Mouse (Mus musculus) left cerebral cortex, adult 8-10 months (tissue): ENCODE results near the gene Yars. TPM values are rescaled to one million over a fixed set of nuclear protein-coding genes. Genes with fewer than 3 reads are reported as not detected.
A peak's percentile ranks its signal among the peaks of the same experiment; 100 is the strongest.

Experiments used
- DNase-seq, 2 experiments: peaks; one replicate each; pipeline ENCODE4 v3.0.0; 2022; ENCODE audit warnings: low spot score in 2 of 2
- total RNA-seq, 4 experiments: library from RNA; stranded (reverse); gene quantifications; 2 replicates each; pipeline ENCODE4 v1.2.4; 2022

The Yars gene
- total RNA-seq = 10 to 100 TPM; 90.5 to 98.5 (median 96.4) TPM

DNA sequence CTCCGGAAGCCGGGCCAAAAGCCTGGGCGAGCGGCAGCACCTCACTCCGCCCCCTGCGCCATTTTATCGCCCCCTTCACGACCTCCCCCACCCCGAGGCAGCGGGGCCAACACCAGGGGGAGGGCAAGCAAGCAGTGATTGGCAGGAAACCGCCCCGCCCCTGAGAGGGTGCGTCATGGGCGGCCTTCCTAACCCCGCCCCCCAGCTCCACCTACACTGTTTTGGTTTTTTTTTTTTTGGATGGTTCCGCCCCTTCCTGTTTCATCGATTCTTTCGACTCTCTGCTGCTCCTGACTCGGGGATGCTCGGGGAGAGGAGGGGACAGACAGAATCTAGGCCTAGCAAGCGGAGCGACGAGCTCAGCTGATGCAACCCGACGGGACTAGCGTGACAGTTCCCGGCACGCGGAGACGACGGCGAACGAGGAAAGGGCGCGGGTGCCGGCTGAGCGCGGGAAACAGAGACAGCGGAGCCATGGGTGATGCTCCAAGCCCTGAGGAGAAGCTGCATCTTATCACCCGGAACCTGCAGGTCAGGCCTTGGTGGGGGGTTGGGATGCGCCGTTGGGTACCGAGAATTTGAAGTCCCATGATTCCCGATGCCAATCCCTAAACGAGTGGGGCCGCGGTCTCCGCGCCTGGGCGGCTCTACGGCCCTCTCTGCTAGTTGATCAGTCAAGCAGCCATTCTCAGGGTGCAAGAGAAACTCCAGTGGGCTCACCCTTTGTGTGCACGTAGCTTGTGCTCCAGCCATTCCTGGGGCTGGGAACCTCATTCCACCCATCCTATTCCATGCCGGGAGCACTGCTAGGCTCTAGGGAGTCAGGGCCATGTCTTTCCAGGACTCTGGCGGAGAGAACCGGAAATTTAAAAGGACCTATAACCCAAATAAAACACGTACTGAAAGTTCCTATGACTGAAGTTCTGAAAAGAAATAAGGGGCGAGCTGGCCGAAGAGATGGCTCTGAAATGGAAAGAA lies at the start of gene Yars, which contains the start of gene S100pbp:
Yars (plus strand) TSS at position 219 of the 978 bp plus-strand sequence.
S100pbp (minus strand) TSS at position 186 of the 978 bp plus-strand sequence.
- DNase-seq = peak; percentile 78 to 95

DNA sequence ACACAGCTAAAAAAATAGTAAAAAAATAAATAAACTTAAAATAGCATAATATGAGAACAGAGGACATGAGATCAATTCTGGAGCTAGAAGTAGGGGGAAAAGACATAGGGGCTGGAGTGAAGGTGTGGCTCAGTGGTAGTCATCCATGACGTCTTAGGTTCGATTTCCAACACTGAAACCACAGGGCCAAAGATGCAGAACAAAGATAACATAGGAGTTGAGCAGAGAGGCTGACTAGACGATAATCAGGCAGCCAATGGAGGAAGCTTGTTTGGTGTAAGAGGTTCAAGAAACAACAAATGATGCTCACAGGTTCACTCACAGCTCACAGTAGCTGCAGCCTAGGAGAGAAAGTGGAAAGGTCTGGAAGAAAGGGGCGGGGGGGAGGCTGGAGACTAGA lies 48.8 kb upstream of the Yars start:
- no peak for DNase-seq

DNA sequence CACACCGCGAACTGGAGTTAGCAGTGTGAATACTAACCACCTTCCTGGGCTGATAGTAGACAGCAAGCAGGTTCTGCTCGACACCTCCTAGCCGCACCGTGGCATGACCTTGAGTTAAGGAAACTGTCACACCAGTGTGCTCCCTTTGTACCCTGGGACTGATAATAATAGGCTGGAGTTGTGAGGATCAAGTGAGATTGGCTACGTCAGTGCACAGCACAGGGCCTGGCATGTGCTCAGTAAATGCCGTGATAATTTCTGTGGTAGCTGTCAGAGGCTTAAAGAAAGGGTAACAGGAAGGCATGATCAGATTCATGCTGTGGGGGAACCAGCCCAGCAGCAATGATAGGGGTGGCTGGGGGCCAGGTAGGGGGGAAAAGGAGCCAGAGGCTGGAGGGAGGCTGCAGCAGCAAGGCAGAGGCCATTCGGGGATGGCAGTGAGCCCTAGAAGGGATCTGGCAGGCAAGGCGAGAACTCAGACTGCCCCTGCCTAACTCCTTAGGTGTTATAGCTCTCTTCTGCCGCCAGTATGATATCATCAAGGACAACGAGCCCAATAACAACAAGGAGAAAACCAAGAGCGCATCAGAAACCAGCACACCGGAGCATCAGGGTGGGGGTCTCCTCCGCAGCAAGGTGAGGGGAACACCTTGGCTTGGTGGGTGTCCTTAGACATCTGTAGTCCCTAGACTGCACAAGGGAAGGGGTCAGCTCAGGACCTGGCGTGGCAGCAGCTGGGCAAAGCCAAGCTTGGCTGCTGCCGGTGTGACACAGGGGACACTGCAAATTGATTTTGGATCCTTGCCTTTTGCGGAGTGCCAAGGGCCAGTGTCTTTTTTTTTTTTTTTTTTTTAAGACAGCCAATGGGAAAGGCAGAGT lies 47.8 kb upstream of the Yars start:
- no peak for DNase-seq

DNA sequence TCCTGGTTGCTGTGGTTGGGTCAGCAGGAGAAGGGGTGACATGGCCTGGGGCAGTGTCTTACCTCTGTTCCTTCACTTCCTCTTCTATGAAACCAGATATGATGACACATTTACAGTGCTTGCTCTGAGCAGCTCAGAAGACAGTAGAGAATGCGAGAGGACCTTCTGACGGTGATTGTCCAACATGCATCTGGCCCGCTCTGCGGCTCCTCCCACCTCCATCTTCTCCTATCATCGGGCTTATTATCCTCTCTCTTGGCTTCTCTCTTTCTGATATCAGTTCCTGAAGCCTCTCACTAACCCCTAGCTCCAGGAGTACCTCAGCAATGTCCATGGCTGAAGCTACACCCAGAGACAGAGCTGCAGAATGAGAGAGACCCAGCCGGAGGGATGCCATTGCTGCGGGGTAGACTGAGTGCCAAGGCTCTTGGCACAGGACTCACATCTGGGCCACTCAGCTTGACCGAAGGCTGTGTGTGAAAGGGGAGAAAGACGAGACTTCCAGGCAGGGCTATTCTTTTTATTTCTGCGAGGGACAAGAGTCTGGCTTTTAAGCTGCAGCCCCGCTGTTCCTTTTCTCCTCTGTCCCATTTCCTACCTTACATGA lies 47.0 kb upstream of the Yars start:
- no peak for DNase-seq

DNA sequence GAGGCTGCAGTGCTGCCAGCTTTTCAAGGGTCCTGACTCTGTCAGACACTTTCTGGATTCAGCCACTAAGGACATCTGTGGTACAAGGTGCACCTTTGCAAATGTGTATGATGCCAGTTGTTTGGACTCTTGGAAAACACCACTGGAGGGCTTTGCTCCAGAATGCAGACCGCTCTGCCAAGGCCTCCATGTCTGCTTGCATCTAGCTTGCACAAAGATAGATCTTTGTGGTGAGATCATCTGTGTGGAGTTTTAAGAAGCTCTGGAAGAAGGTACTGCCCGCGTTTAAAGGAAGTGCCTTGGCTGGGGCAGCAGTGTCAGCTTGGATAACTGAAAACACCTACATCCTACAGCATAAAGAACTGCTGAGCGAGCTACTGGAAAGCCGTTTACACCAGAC lies 46.1 kb upstream of the Yars start:
- DNase-seq = no peak

DNA sequence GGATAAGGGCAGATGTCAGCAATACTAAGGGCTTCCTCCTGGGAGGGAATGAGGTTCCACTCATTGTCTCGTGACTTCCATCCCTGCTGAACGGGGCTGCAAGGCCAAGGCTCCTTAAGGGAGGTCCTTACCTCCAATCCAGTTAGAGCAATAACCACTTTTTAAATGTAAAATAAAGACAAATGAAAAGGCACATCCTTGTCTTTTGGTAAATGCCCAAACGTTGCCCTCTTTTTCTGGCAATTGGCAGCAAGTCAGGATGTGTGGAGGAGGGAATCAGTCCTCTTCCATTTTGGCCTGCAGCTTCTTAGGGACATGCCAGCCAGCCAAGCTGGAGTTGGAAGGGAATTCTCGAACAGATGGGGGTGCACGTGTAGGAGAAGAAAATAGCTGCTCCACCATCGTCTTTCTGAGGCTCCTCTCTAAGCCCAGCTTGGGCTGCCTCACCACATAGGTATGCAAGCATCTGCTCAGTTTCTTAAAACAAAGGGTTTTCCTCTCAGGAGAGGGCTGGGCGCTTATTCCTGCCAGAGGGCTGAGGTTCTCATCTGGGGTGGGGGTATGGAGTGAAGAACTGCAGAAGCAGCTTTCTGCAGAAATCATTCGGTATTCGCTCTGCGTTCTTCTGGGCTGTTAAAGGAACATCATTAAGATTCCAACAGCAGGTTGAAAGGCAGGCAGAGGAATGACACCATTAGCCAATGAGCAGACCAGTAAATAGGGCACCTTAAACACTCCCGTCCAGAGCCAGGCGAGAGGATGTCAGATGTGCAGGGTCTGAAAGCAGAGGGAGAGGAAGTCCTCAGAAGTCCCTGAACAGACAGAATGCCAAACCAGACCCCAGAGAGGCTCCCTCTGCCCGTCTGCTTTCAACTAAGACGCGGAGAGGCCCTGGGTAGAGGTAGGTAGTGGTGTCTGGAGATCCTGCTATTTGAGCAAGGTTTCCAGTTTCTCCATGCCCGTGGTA lies 44.9 kb upstream of the Yars start:
- DNase-seq = peak; percentile 56 to 92

DNA sequence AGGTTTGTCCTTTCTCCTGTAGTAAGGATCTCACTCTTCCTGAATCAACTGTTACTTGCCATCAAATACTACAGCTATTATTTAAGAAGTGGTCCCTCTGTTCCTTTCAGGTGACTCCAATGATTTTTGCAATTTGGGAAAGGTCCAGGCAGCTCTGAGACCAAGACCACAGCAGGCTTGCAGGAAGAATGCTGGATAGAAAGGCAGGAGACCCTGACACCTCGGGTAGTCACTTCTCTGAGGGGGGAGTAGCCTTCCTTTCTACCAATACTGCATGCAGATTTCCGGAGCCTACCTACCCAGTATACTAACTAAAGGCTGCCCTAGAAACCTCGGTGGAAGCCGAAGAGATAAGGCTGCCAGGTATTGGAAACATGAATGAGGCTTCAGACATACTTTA lies 44.1 kb upstream of the Yars start:
- no peak for DNase-seq

DNA sequence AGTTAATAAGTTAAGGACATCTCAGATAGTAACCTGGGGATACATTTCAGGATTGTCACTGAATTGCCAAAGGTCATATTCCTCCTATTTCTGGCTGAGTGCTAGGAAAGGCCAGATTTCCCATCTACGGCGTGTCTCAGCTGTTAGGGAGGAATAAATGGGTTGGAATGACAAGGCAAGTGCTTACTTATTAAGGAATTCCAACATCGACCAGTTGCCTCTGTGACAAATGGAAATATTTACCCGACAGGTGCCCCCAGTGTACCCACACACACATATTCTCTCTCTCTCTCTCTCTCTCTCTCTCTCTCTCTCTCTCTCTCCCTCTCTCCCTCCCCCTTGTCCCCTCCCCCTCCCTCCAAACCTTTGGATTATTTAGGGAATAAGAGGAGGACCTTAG lies 43.6 kb upstream of the Yars start:
- no peak for DNase-seq

DNA sequence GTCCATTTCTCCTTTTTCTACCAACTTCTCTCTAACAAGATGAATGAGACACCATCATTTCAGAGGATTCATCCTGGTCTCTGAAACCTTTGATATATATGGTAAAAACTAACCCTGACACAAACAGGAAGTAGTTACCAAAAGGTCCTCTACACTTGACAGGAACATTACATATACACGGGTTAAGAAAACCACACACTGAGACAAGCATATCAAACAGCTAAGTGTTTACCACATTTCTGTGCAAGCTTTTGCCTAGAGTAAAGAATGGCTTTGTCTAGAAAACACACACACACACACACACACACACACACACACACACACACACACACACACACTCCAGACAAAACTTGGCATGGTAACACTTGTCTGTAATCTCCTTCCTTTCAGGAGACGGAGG lies 43.2 kb upstream of the Yars start:
- no peak for DNase-seq

DNA sequence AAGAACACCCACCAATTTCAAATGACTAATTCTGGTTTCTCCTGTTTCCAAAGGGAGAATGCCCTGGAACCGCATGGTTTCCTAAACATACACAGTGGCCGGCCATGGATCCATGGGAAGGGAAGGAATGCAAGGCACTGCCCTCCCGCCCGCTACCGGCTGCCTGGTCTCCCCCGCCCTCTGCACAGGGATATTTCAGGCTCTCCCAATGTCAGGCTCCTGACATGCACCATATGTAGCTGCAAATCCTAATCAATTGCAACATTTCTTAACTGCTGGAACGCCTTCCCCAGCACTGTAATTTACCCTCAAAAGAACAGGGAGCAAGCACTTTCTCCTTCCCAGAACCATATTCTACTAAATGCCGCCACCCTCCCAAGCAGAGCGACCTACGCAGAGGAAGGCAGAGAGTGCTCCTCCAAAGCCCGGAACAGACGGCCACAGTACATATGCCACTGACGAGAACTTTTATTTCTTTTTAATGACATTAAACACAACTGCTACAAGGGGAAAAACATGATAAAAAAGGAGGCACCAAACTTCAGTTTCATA lies 41.9 kb upstream of the Yars start:
- DNase-seq = no peak

DNA sequence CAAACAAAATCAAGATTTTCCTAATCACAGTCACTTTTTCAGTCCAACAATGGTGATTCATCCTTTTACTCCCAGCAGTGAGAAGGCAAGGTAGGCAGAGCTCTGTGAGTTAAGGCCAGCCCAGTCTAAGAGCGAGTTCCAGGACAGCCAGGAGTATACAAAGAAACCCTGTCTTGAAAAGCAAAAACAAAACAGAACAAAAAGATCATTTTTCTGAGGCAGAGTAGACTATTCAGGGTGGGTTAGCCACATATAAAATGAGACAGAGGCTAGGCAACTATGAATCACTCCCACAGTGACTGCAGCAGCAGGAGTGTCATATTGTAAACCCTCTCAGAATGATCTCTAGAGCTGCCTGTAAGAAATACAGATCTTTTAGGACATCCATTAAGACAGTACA lies 40.2 kb upstream of the Yars start:
- no peak for DNase-seq

DNA sequence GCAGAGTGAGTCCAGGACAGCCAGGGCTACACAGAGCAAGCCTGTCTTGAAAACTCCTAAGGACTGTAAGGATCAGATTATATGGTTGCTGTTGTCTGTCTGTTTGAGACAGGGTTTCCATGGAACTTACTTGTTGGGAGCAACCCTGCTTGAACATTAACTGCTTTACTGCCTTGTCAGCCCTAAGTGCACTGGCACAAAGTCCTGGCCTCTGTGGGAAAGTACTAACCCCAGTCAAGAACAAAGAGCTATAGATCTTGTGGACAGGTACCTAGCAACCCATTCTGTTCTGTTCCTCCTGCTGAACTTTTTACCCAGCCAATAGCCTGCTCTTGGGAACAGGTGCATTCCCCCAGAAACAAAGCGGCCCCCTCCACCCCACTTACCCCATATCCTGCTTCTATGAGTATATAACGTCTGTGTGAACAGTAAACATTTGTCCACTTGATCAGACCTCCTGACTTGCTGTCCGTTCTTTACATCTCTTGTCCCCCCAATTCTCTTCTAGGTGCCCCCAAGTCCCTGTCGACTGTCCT lies 38.2 kb upstream of the Yars start:
- no peak for DNase-seq

DNA sequence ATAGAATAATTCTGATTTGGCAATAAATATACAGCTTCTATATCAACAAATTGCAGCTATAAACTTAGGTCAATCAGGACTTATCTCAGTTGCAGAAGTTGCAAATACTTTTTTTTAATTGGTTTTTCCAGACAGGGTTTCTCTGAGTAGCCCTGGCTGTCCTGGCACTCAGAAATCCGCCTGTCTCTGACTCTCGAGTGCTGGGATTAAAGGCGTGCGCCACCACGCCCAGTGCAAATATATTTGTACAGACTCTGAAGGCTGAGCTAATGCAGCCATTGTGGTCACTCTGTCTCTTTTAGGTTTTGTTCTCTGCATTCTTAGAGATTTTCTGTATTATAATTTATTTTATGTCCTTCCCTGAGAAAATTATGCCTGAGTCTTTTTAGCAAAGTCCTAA lies 32.0 kb upstream of the Yars start:
- no peak for DNase-seq

DNA sequence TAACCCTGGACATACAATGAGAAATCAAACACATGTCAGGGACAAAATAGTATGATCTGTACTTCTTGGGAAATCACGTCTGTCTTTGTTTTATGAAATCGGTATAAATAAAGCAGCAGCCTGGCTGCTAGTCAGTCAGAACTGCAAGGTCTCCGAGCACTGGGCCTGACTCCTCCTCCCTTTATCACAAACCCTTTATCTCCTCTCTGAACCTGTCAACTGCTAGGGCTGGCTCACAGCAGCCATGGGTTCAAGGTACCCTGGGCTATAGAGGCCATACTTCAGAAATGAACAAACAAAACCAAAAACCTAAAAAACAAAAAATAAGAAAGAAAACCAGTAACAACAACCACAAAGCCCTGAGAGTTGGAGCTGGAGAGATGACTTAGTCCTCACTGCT lies 31.0 kb upstream of the Yars start:
- no peak for DNase-seq

DNA sequence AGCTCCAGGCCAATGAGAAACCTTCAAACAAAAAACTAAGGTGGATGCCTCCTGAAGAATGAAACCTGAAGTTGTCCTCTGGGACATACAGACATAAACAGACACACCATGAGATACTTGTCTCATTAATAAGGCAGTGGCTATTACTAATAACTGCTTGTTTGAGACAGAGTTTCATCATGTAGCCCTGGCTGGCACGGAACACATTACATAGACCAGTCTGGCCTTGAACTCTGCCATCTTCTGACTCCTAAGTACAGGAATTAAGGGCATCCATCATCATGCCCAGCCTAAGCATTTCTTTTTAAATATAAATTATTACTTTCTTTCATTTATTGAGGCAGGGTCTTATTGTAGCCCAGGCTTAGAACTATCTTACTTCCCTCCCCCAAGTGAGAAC lies 28.5 kb upstream of the Yars start:
- DNase-seq = no peak

DNA sequence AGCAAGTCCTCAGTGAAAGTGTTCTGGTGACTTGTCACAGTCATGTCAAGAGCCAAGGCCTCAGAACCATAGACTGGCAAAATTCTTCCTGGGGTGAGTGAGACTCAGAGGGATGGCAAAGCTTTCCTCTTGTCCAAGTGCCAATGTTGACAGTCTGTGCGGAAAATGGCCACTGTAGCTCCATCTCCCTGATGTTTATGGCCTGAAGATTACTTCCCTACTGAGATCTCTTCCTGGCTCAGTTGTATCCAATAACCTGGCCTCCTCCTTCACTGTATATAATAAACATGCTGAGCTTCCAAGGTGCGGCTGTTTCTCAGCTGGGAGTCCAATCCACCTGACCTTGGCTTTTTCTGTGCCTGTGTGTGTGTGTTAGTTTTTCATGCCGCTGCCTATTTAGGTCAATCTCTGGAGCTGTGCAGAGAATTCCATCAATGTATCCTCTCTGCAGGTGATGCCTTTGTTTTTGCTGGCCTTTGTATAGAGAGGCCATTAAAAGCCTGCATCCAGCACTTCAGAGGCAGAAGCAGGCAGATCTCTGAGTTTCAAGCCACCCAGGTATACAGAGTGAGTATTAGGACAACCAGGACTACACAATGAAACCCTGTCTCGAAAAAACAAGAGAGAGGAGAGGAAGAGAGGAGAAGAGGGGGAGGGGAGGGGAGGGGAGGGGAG lies 27.8 kb upstream of the Yars start:
- no peak for DNase-seq

DNA sequence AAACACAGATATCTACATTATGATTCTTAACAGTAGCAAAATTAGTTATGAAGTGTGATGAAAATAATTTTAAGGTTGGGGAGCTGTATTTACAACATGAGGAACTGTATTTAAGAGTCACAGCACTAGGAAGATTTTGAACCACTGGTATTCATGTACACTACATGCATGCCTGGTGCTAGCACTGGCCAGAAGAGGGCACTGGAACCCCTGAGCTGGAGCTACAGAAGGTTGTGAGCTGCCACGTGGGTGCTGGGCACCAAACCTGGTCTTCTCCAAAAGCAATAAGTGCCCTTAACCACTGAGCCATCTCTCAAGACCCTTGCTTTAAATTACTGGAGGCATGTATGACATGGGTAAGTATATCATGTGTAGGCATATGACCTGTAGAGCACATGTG lies 17.0 kb upstream of the Yars start:
- DNase-seq = no peak

DNA sequence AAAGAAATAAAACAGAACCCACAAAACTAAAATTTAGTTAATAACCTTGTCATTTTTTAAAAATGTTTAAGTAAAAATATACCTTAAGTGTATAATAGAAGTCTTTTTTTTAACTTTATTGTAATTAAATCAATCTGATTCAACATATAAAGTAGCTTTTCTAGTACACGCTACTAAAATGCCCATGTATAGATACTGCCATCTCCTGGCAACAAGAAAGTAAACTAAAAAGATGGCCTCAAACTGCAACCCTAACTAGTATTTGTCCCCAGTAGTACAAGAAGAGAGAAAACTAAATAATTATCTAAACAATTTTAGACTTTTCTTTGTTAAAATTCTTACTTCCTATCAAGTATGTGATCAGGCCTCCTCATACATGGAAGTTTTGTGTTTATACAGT lies 10.0 kb upstream of the Yars start:
- DNase-seq = no peak

DNA sequence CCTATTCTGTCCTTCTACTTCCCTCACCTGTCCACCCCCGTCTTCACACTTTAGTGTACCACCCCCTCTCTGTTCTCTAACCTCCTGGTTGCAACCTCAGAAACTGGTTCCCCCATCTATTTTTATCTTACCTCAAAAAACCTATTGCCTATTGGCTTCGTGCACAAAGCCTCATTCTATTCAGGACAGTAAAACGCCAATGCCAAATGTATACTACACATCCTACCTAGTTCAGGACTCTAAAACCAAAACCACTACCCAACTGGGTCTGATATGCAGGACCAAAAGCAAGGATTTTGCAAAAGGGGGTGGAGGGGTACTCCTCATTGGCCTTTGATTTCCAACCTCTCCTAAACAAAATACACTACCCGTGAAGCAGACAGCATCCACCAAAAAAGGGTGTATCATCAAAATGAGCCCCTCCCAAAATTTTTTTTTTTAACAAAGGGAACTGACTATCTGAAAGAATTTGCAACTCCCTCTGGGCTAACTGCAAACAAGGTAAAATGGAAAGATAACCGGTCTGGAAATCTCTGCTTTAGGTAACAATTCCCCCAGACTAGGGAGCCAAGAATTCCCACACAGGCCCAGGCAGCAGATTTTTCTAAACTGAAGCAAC lies 1.4 kb upstream of the Yars start:
- no peak for DNase-seq
